Mouse (Mus musculus): ENCODE results near the gene Rxrb.
"Not testable (repeated sequence)": the region's sequence is repeated elsewhere in the genome, so short reads cannot be mapped to it uniquely, and the experiment has no call there.

Gene Rxrb

GRCm38 (mm10) chr17:34031465-34032173 is at the start of gene Rxrb, which contains the start of gene Slc39a7:
Rxrb (plus strand) TSS chr17:34031812.
Slc39a7 (minus strand) TSS chr17:34031682.
- DNase-seq (ENCODE audit: low spot score), result peak; percentile 98

GRCm38 (mm10) chr17:33982136-33982535 is 49.5 kb upstream of the Rxrb start:
- DNase-seq (ENCODE audit: low spot score), result peak; percentile 74

DNA sequence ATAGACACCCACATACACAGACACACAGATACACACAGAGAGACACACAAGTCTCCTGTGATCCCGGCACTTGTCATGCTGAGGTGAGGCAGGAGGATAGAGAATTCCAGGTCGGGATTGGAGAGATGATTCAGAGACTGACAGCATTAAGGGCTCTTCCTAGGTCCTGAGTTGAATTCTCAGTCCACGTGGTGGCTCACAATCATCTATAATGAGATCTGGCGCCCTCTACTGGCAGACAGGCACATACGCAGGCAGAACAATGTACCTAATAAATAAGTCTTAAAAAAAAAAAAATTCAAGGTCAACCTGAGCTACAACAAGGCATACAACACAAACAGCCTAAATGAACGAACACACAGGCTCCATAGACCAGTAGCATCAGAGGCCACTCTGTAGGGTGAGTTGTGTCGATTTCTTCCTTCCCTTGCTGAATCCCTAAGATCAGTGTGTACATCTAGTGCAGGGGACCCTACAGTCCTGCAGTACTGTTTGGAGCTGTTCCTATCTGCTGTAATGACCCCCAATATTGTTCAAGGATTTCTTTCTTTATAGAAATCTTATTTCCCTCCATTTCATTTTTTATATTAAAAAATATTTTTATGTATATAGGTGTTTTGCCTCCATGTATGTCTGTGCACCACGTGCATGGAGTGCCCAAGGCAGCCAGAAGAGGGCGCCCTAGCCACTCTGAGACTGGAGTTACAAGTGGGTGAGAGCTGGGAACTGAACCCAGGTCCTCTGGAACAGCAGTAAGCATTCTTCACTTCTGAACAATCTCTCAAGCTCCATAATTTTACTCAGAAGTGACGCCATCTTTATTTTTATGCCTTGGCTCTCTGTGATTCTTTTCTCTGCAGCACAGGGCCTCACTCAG is 39.6 kb upstream of the Rxrb start:
- DNase-seq (ENCODE audit: low spot score), result peak; percentile 46

DNA sequence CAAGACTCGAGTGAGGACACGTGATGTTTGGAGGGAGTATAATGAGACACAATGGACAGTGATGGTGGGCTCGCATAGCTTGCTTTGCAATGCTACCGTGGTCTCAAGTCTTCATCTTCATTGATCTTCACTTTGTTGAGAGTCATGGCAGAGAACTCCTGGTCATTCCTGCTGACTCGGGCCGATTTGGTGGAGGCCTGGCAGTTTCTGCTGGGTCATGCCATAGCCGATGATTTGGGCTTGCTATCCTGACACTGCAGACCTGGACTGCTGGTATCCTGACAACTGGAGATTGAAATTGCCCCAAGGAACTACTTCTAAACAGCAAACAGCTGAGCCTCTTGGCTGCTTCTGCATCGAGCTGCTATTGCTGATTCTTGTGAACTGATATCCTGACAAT is 36.7 kb upstream of the Rxrb start:
- no peak for DNase-seq (ENCODE audit: low spot score)

- no peak for DNase-seq (ENCODE audit: low spot score)
These were observed 36.0 kb upstream of the Rxrb start for GRCm38 (mm10) chr17:33995651-33996050.

- DNase-seq (ENCODE audit: low spot score), result not testable (repeated sequence)
These were observed 34.6 kb upstream of the Rxrb start for GRCm38 (mm10) chr17:33997025-33997424.

- peak; percentile 31 for DNase-seq (ENCODE audit: low spot score)
These were observed 32.9 kb upstream of the Rxrb start for GRCm38 (mm10) chr17:33998697-33999096.

- DNase-seq (ENCODE audit: low spot score), result peak; percentile 35
These were observed 32.1 kb upstream of the Rxrb start for GRCm38 (mm10) chr17:33999341-34000149.

DNA sequence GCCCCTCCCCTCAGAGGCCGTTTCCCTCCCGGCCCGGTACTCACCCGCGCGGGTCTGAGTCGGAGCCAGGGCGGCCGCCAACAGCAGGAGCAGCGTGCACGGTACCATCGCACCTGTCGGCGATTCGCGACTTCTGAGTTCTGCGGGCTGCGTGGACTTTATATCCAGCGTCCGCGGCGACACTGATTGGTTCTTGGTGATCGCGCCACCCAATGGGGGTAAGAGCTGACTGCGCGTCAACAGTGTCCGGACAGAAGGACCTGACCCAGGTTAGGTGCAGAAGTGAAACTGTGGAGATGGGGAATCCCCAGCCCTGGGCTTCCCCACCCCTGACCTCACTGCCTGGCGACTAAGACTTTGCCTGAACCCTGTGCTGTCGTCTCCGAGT is 31.5 kb upstream of the Rxrb start, which contains the start of gene H2-K1:
Gene H2-K1, minus strand, starts transcription at position 198 of the 388 bp plus-strand sequence.
- DNase-seq (ENCODE audit: low spot score), result peak; percentile 86

- DNase-seq (ENCODE audit: low spot score), result not testable (repeated sequence)
These were observed 30.8 kb upstream of the Rxrb start for GRCm38 (mm10) chr17:34000796-34001195.

GRCm38 (mm10) chr17:34003426-34003825 is 28.2 kb upstream of the Rxrb start:
- peak; percentile 54 for DNase-seq (ENCODE audit: low spot score)

DNA sequence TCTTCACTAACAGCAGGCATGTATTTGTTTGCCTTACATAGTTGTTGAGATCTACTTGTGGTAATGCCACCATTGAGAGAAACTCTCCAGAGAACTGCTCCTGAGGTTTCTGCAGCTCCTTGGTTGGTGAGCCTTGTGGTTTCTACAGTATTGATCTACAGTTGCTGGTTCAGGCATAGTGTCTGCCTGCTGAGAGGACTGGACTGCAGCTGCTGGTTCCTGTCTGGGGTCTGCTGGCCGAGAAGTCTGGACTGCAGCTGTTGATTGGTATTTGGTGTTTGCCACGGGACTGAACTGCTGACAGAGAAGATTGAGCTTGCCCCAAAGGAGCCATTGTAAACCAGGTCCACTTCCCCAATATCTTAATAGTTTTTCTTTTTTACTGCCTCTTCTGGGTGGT is 25.0 kb upstream of the Rxrb start:
- DNase-seq (ENCODE audit: low spot score), result no peak

DNA sequence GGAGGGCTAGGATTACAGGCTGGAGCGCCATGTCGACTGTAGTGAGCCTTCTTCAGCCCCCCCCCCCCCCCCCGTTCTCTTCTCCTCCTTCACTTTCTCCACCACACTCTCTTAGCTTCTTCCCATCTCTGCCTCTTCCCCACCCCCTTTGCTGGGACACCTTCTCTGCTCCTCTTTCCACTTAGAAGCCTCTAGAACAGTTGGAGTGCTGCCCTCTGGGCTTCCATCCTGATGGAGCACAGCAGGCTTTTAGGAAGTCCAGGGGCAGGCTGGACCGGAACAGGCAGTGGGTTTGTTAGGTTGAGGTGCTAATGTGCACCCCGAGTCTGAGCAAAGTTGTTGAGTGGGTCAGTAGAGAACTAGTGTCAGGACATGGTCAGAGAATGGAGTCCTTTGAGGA is 21.5 kb upstream of the Rxrb start:
- DNase-seq (ENCODE audit: low spot score), result no peak

GRCm38 (mm10) chr17:34013436-34013835 is 18.2 kb upstream of the Rxrb start:
- no peak for DNase-seq (ENCODE audit: low spot score)

GRCm38 (mm10) chr17:34021539-34022413 is 9.8 kb upstream of the Rxrb start:
- no peak for DNase-seq (ENCODE audit: low spot score)

GRCm38 (mm10) chr17:34022414-34022783 is 9.2 kb upstream of the Rxrb start:
- DNase-seq (ENCODE audit: low spot score), result no peak

GRCm38 (mm10) chr17:34022987-34023386 is 8.6 kb upstream of the Rxrb start:
- DNase-seq (ENCODE audit: low spot score), result no peak

GRCm38 (mm10) chr17:34023678-34024077 is 7.9 kb upstream of the Rxrb start:
- no peak for DNase-seq (ENCODE audit: low spot score)

DNA sequence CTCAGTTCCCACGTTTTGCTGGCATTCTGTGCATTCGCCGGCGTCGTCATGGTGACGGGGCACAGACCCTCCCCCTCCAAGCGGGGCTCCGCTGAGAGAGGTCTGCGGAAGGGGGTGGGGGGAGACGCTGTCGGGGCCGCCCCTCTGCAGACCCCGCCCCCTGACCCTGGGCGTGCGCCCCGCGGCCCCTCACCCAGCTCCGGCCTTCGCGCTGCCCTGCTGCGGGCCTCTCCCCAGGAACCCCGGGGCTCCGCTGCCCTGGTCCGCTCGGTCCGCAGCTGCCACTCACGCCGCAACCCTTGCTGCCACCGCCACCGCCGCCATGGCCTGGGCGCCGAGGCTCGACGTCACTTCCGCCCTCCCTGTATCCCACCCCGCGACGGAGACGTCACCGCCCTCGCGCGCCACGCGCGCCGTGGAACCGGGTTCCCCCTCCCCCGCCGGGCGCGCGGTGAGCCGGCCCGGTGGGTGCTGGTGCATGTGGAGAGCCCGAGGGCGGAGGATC is 7.2 kb upstream of the Rxrb start, which contains the start of gene Ring1:
Gene Ring1, minus strand, starts transcription at position 364 of the 505 bp plus-strand sequence.
- peak; percentile 73 for DNase-seq (ENCODE audit: low spot score)

DNA sequence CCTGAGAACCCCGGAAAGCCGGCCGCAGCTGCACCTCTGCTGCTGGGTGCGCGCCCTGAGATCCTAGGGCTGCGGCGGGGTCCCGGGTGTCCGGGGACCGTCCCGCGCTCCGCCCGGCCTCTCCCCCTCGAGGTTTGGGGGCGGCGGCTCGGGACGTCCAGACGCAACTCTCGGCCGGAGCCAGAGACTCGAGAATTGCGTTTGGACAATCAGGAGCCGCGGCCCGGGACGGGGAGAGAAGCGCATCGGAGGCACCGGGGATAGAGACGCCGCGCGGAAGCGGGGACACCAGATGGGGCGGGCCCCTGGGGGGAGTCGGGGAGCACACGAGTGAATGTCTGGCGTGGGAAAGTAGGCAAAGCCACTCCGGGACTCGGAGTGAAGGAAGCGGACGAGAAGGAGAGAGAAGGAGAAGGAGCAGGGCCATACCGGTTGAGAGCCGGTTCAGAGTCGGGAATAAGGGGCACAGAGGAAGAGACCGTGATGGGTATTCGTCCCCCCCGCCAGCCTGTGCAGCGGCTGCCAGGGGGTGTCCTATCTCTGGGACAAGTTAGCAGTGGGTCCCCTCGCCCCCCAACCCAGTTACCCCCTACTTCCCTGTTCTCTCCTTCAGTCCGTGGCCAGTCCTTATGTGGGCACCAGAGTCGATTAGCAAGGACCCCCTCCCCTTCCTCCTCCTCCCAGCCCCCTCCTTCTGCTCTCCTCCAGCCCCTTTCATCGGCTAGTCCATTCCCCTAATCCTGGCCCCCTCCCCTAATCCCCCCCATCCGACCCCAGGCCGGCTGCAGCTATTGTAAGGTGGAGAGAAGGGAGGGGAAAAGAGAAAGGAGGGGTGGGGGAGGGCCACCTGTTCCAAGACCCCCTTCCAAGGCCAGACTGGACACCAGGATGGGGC is 6.5 kb upstream of the Rxrb start:
- no peak for DNase-seq (ENCODE audit: low spot score)

Measured in spleen, adult 12 weeks (tissue).